Mouse (Mus musculus): ENCODE data around the gene Ell. TPM values are rescaled to one million over a fixed set of nuclear protein-coding genes. Genes with fewer than 3 reads are reported as not detected.
A peak's percentile ranks its signal among the peaks of the same experiment; 100 is the strongest.

Gene Ell
- 10 to 100 TPM; 22.2 to 26.3 TPM for total RNA-seq (2021)
- long read RNA-seq, experiment 1, partial matches to known transcripts, result 3 of 16 reads
- long read RNA-seq, experiment 1, other reads (novel, unspliced or antisense), result 11 of 16 reads
- long read RNA-seq, experiment 2, transcript Ell-201 (12 exons, 3,072 nt), result major isoform, 12 of 20 reads
- long read RNA-seq, experiment 2, partial matches to known transcripts, result 3 of 20 reads
- long read RNA-seq, experiment 2, other reads (novel, unspliced or antisense), result 5 of 20 reads

- DNase-seq, result peak; percentile 100
Measured at GRCm38 (mm10) chr8:70539077-70539813, at the start of gene Ell. Gene Ell (plus strand): TSS chr8:70539457.

GRCm38 (mm10) chr8:70489576-70489975, 49.7 kb upstream of the Ell start:
- DNase-seq, result no peak

GRCm38 (mm10) chr8:70490061-70490879, 49.0 kb upstream of the Ell start:
- DNase-seq, result no peak

GRCm38 (mm10) chr8:70490880-70491495, 48.3 kb upstream of the Ell start:
- DNase-seq, result no peak

GRCm38 (mm10) chr8:70492664-70493640, 46.3 kb upstream of the Ell start, which contains the start of gene Crlf1:
Gene Crlf1 (plus strand): TSS chr8:70493158.
- DNase-seq, result no peak

- DNase-seq, result no peak
Measured at GRCm38 (mm10) chr8:70493692-70494415, 45.4 kb upstream of the Ell start.

- DNase-seq, result no peak
Measured at GRCm38 (mm10) chr8:70494416-70494945, 44.8 kb upstream of the Ell start.

GRCm38 (mm10) chr8:70495001-70495770, 44.1 kb upstream of the Ell start:
- no peak for DNase-seq

- DNase-seq, result peak; percentile 47
Measured at GRCm38 (mm10) chr8:70495771-70496062, 43.5 kb upstream of the Ell start.

- DNase-seq, result no peak
Measured at GRCm38 (mm10) chr8:70500386-70501301, 38.6 kb upstream of the Ell start.

- DNase-seq, result no peak
Measured at GRCm38 (mm10) chr8:70501820-70502529, 37.3 kb upstream of the Ell start.

GRCm38 (mm10) chr8:70502540-70502939, 36.7 kb upstream of the Ell start:
- DNase-seq, result no peak

GRCm38 (mm10) chr8:70503062-70503750, 36.1 kb upstream of the Ell start:
- peak; percentile 83 for DNase-seq

GRCm38 (mm10) chr8:70504291-70504716, 35.0 kb upstream of the Ell start:
- peak; percentile 81 for DNase-seq

GRCm38 (mm10) chr8:70504851-70505250, 34.4 kb upstream of the Ell start:
- peak; percentile 90 for DNase-seq

- no peak for DNase-seq
Measured at GRCm38 (mm10) chr8:70505698-70506327, 33.4 kb upstream of the Ell start.

Data from adrenal gland, postnatal 10 days (tissue).